Mouse (Mus musculus) ZHBTc4 (cell line): ENCODE data around the gene Rrp7a.
A peak's percentile ranks its signal among the peaks of the same experiment; 100 is the strongest.

ENCODE experiments used
- DNase-seq: peaks from one replicate; pipeline ENCODE4 v3.0.0-alpha.2; 2011; ENCODE audit warnings: low read depth, low spot score

The Rrp7a gene

DNA sequence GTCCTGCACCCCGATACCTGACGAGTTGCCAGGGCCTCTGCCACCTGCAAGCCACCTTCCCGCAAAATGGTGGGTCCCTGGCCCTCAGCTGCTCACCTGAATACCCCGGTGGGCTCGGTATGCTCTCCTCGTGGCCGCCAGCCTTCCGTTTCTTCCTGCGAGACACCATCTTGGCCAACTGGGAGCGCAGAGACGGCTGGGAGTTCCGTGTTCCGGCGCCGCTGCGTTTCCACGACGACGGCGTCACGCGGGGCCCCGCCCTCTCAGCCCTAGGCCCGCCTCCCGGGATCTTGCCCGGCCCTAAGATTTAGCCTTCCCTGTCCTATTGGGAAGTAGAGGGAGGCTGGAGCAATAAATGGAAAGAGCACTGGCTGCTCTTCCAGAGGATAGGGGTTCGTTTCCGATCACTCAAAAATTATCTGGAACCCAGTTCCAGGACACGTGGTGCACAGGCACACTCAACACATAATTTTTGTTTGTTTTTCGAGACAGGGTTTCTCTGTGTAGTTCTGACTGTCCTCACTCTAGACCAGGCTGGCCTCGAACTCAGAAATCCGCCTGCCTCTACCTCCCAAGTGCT is at the start of gene Rrp7a:
Gene Rrp7a (minus strand): TSS at position 236 of the 580 bp plus-strand sequence.
- peak; percentile 97 for DNase-seq

GRCm38 (mm10) chr15:83171712-83172481 is 49.3 kb upstream of the Rrp7a start:
- peak; percentile 100 for DNase-seq

DNA sequence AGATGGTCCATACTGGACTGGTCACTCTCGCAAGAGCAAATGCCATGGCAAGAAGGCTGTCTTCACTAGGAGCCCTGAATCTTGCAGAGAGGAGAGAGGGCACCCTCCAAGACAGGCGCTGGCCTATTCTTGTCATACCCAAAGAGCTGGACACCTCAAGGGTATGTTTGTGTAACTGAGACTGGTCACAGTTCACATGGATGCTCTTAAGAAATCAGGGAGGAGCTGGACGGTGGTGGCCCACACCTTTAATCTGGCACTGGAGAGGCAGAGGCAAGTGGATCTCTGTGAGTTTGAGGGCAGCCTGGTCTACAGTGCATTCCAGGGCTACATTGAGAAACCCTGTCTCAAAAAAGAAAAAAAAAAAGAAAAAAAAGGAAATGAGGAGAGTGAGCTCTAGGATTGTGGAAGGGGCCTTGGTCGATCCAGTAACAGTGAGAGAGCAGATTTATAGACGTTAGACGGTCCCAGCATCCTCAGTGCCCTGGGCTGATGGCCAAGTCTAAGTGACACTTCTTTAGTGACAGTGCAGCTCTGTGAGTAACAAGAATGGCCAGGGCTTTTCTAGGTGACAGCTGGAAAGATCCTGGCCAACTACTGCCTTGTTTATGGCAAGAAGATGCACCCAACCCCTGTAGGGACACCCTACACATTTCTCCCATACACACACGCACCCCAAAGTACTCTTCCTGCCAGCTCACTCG is 48.5 kb upstream of the Rrp7a start:
- no peak for DNase-seq

DNA sequence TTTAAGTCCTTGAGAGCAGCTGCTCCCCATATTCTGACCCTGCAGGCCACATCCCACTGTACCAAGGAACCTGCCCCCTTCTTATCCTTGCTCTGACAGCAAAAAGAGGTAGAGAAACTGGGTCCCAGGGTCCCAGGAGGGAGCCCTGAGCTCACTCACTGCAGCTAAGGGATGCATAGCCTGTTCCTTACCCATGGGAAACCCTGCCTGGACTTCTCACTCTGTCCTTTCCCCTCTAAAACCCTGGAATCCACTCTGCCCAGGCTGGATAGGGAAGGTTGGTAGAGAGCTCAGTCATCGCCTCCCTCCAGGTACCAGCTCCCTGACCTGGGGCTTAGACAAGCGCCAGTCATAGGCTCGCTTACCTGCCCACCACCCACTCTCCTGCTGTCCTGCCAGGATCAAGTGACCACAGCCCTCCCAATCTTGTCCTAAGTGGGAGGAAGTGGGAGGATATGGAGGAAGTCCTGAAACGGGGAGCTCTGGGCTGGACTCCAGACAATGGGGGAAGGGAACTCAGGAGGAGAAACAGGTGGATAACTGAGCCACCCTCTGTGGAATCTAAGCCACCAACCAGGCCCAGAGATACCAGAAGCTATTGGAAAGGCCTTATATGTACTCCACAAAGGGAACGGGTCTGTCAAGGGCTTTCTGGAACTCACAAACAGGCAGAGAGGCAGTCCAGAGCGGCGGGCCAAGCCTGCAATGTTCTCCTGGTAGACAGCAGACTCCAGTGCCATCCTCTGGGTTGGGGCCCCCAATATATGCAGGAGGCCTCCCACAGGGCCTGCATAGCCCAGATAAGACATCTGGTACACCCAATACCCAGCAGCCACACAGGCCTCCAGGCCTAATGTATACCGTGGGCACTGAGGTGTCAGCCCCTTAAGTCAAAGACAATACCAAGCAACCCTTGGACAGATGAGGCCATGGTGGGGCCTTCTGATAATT is 47.4 kb upstream of the Rrp7a start:
- no peak for DNase-seq

DNA sequence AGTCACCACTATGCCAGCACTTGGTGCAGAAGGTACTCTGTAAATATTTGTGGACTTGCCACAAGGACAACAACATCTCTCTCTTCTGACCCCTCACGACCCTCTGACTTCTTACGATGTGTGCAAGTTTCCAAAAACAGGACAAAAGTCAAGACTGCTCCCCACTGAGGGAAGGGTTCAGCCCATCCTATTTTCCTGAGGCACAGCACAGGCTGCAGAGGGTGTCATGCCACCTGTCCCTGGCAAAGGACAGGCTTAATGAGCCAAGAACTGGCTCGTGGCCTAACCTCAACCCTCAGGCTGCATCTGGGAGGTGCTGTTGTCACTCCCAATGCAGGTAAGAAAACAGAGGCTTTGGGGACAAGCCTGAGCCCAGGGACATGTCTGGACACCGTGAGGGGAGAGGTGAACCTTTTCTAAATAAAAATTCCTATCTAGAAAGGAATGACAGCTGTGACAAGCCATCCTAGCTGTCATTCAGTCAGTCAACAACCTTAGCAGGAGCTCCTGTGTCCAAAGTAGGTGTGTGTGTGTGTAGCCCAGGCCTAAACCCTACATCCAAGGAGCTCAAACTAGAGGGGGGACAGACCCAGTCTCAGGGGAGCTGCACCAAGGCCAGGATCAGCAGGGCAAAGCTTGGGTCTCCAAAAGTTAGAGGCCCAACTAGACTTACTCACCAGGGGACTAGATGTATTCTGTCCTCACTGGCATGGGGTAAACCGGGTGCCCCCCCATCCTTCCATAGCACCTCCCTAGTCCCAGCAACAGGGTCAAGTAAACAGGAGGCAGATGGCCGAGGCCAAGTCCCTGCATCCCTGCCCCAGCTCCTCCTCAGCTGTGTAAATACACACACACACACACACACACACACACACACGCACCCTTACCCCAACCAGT is 46.5 kb upstream of the Rrp7a start:
- no peak for DNase-seq

DNA sequence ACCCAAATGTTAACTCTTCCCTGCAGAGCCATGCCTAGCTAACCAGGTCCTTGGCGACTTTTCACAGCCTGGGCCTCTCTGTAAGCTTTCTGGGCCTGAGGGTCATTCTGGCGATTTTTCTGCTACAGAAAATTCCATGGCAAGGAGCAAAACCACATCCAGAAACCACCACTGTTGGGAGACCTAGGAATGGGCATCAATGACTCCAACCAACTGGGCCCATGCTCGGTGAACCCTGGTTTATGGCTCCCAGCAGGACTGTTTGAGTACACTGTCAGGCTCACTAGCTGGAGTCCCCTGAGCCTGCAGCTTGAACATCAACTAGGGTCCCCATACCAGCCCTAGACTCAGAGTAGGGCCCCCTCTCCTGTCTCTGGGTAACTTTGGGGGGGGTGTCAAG is 45.7 kb upstream of the Rrp7a start:
- DNase-seq, result no peak

DNA sequence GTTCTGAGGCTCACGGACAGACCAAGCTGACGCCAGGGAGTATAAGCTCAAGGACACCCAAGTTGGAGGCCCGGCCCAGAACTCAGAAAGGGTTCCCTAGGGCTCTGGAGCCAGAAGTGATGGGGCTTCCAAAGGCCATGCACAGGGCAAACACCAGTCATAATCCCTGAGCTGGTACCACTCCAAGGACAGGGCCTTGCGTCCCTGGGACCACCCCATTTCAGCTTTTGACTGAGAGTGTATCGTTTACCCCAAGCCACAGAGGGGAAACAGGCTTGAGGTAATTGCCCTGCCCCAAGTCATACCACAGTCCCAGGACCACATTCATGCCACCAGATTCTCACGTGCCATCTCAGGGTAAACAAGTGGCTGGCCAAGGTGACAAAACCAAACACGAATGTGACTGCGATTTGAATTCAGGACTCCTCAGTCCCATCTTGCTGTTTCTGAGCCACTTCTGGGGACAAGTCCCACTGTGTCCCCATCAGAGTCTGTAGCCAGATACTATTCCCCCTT is 45.0 kb upstream of the Rrp7a start:
- no peak for DNase-seq

GRCm38 (mm10) chr15:83167126-83167525 is 44.5 kb upstream of the Rrp7a start:
- DNase-seq, result no peak

GRCm38 (mm10) chr15:83166642-83167041 is 44.0 kb upstream of the Rrp7a start:
- no peak for DNase-seq

DNA sequence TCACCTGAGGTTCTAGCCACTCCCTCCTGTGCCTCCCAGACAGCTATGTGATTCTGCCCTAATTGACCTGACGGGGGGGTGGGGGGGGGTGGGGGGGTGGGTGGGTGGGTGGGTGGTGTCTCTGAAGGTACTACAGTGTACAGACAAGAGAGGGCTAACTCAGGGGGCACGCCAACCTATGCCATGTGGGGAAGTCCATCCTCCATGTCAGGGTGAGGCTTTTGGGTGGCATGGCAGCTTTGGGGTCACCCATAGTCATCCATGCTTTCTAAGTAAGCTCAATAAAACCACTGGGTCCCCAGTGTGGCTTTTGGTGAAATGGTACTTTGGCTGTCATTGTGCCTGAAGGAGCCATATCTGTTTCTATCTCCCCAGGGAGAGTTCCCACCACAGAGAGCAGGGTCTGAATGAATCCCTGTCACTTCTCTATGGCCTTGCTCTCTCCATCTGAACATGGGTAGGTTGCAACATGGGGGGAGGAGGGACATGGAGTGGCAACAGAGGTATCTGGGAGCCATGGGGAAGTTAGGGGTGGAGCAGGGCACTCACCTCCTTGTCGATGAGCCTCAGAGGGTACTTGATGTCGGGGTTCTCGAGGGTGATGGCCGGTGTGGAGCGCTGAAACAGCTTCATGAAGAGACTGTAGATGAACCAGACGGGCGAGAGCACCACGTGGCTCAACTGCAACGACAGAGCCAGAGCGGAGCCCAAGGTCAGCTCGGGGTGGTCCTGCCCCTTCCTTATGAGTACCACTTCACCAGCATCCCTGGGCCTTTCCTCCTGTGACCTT is 43.1 kb upstream of the Rrp7a start:
- DNase-seq, result no peak

GRCm38 (mm10) chr15:83164971-83165471 is 42.4 kb upstream of the Rrp7a start:
- DNase-seq, result peak; percentile 57

- DNase-seq, result no peak
Observed at GRCm38 (mm10) chr15:83162818-83163485, 40.4 kb upstream of the Rrp7a start.

GRCm38 (mm10) chr15:83162001-83162400 is 39.4 kb upstream of the Rrp7a start:
- DNase-seq, result no peak

GRCm38 (mm10) chr15:83161062-83161748 is 38.6 kb upstream of the Rrp7a start:
- no peak for DNase-seq

DNA sequence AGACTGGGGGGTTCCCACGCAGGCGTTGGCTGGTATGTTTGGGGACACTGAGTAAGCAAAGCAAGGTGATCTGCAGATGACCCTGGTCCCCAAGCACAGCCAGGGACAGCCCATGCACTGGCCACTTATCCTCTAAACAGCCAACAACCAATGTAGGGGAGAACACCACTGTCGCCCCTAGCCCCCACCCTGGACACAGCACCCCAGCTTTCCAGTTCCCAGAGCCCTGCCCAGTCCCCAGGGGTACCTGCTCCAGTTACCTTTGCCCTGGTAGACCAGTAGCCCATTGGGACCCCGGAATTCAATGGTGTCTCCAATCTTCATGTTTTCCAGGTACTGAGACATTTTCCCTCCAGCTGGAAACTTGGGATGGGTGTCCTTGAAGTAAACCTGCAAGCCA is 38.0 kb upstream of the Rrp7a start:
- DNase-seq, result no peak

DNA sequence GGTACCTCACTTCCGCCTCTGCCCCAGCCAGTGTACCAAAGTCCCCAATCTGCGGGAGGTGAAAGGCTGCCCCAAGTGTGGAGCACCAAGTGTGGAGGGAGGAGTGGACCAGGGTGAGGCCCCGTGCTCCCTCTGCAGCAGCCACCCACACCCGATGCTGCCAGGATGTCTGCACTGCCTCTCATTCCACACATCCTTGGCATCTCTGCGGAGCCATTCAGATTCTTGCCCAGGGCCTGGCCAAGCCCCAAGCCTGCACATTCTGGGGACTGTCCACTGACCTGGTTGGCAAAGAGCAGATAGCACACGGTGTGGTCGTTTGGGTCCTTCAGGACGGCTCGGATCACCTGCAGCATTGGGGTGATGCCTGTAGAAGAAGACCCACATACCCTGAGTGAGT is 37.2 kb upstream of the Rrp7a start:
- no peak for DNase-seq

DNA sequence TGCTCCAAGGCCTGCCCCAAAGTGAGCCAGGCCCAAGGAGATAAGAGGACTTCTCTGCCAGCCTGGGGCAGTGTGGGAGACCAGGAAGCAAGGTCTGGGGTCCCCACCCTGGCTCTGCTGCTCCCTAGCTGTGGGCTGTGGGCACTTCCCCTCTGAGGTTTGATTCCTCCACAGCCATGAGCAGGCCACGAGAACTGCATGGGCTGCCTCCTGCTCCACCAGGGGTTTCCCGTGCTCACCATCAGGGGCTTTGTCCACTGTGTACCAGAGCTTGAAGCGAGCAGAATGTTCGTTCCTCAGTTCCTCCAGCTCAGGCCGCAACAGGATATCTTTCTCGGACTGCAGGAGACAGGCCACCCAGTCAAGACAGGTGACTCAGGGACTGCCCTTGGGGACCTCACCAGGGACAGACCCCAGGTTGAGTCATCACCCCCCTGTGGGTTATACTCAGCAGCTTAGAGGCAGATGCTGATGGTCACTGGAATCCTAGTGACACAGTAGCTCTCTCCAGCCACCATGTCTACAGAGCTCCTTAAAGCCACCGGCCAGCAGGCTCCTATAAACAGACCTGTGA is 36.1 kb upstream of the Rrp7a start:
- no peak for DNase-seq

DNA sequence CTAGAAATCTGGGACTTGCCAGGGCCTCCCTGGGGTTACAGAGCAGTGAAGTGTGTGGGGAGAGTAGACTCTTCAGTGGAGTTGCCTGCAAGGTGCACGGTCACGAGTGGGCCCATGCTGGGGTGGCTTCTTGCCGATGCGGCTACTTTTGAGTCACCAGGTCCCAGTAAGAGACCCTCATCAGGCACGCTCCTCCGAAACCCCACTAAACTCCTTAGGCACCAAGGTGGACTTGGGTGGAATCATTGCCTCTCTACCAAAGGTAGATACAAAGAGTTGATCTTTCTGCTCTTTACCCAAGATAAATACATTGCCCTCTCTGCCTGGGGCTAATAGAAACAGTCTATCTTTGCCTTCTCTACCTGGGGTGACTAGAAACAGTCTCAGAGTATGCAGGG is 35.1 kb upstream of the Rrp7a start:
- no peak for DNase-seq
